Mouse (Mus musculus): ENCODE data around the gene Drd2. TPM values are rescaled to one million over a fixed set of nuclear protein-coding genes. Genes with fewer than 3 reads are reported as not detected.

Gene Drd2
- not detected in 2 replicates for polyA plus RNA-seq (2014; fragmentation: Nextera tagmentation; extraction: Ambion mirVana)

DNA sequence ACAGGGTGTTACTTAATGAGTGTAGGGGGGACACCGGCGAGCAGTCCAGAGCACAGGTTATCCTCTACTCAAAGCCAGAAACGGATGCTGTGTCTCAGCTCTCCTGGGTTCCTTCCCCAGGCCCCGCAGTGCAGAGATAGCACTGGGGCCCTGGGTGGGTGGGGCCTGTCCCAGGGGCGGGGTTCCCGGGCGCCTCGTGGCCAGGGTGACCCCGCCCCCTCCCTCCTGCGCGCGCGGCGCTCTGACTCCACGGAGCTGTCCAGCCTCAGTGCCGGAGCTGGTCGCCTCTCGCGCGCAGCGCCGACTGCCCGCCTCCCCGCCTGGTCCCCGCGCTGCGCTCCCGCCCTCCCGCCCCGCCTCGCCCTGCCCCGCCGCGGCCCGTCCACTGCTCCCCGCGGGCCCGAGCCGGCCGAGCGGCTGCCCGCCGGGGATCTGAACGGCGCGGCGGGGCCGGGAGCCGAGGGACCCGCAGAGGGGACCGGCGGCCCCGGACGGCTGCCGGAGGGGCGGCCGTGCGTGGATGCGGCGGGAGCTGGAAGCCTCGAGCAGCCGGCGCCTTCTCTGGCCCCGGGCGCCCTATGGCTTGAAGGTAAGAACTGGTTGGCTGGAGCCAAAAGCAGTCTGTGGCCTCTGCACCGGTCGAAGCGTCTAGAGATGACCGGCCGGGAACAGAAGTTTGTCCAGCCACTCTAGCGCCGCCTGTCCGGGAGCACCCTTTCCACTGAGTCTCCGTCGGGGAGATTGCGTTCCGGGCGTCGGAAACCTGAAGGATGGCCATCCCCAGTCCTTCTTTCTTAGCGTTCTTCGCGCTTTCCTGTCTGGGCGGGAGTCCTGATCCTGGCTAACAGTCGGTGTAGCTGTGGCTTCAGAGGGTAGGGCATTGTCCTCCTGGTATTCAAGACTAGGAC, at the start of gene Drd2:
Drd2 (plus strand) TSS at position 492 of the 908 bp plus-strand sequence.
- WGBS = 1% methylated on average over 83 of the region's 84 CpGs
- Histone ChIP-seq H3K27ac (ENCODE audit: low read depth, low read length) (no peak within 1 kb of the TSS), H3K27me3 (ENCODE audit: control insufficient read depth, insufficient read depth, low read length) (peaks cover 20% of the 10 kb centered on the region; the same call in 1 of the 2 replicates)

DNA sequence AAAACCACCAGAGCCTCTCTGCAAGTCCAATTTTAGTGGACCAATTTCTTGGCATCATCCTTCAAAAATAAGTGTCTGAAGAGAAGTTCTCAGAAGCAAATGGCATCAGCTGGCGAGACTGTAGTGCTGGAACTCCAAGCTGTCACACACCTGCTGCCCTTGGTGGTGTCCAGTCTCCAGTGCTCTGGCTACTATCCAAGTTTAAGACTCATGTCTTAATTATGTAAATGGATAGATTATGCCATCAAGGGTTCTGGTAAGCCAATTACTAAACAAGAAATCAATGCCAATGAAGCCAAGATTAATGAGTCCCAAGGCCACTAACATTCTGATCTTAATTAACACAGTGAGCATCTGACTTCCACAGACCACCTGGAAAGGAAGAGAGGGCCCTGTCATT, 45.3 kb upstream of the Drd2 start:
- Histone ChIP-seq H3K9me3 (ENCODE audit: control insufficient read depth, low read length) (no peaks in the 10 kb centered on the region), H3K4me1 (ENCODE audit: control insufficient read depth, insufficient read depth, low read length) (no peaks in the 10 kb centered on the region), H3K4me2 (replicated peaks; ENCODE audit: low read depth, low read length) (no peak overlapping the region), H3K27ac (ENCODE audit: low read depth, low read length) (no peak overlapping the region), H3K9ac (ENCODE audit: low read depth, low read length) (no peak overlapping the region), H3K27me3 (ENCODE audit: control insufficient read depth, insufficient read depth, low read length) (no peaks in the 10 kb centered on the region), H3K4me3 (ENCODE audit: low read length) (no peak overlapping the region), H3K36me3 (ENCODE audit: control insufficient read depth, insufficient read depth, low read length) (no peaks in the 10 kb centered on the region)
- no peak for ATAC-seq (ENCODE audit: low FRiP score, low TSS enrichment)
- WGBS = 67% methylated on average over 1 of the region's 1 CpGs

More for the DNA sequence above, at the start of gene Drd2:
- no peaks in the 10 kb centered on the region for H3K36me3 ChIP-seq (ENCODE audit: control insufficient read depth, insufficient read depth, low read length)
- H3K9me3 ChIP-seq (ENCODE audit: control insufficient read depth, low read length) = no peaks in the 10 kb centered on the region
- peaks cover 3% of the 10 kb centered on the region; the same call in 1 of the 2 replicates for H3K4me1 ChIP-seq (ENCODE audit: control insufficient read depth, insufficient read depth, low read length)
- H3K9ac ChIP-seq (ENCODE audit: low read depth, low read length) = no peak within 1 kb of the TSS
- peak within 1 kb of the TSS; percentile 27 for H3K4me3 ChIP-seq (ENCODE audit: low read length)
- H3K4me2 ChIP-seq (replicated peaks; ENCODE audit: low read depth, low read length) = peak within 1 kb of the TSS; percentile 56
- ATAC-seq (ENCODE audit: low FRiP score, low TSS enrichment) = peak; percentile 91

DNA sequence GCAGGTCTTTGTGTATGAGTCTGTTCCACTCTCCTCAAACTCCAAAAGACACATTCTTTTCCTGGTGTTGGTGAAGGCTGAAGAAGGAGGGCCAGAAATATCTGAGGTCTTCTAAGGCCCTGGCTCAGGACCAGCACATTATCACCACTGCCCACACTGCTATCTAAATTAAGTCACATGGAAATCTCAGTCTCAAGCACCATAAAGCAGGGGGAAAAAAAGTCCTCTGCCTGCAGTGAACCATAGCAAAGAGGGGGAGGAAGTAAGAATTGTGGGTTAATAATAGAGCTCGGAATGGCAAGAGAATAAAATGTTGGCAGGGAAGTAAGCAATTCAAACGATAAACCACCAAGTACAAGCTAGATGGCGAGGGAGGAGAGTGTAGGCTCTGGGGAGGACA, 32.9 kb upstream of the Drd2 start:
- no peak for ATAC-seq (ENCODE audit: low FRiP score, low TSS enrichment)
- Histone ChIP-seq H3K4me2 (replicated peaks; ENCODE audit: low read depth, low read length) (no peak overlapping the region), H3K9me3 (ENCODE audit: control insufficient read depth, low read length) (no peaks in the 10 kb centered on the region), H3K4me3 (ENCODE audit: low read length) (no peak overlapping the region), H3K36me3 (ENCODE audit: control insufficient read depth, insufficient read depth, low read length) (no peaks in the 10 kb centered on the region), H3K9ac (ENCODE audit: low read depth, low read length) (no peak overlapping the region), H3K27me3 (ENCODE audit: control insufficient read depth, insufficient read depth, low read length) (no peaks in the 10 kb centered on the region), H3K4me1 (ENCODE audit: control insufficient read depth, insufficient read depth, low read length) (no peaks in the 10 kb centered on the region), H3K27ac (ENCODE audit: low read depth, low read length) (no peak overlapping the region)
- 49% methylated on average over 3 of the region's 3 CpGs for WGBS

DNA sequence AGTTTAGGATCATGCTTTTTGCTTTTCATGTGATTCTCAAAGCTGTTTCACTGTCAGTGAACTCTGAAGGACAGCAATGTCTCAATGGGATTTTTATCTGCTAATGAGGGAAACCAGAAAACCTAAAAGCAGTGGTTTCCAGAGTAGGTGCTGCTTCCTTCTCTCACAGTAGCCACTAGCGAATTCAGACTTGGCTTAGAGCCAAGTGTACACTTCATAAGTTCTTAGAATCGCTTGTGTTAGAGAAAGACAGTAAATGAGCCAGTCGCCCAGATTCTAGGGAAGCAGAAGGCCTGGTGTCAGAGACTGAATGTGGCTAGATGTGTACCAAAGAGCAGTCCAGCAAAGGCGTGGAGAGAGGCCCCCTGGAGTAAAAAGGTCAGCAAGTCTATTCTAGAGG, 29.6 kb upstream of the Drd2 start:
- Histone ChIP-seq H3K4me2 (replicated peaks; ENCODE audit: low read depth, low read length) (no peak overlapping the region), H3K9ac (ENCODE audit: low read depth, low read length) (no peak overlapping the region), H3K36me3 (ENCODE audit: control insufficient read depth, insufficient read depth, low read length) (no peaks in the 10 kb centered on the region), H3K27me3 (ENCODE audit: control insufficient read depth, insufficient read depth, low read length) (no peaks in the 10 kb centered on the region), H3K27ac (ENCODE audit: low read depth, low read length) (no peak overlapping the region), H3K4me1 (ENCODE audit: control insufficient read depth, insufficient read depth, low read length) (no peaks in the 10 kb centered on the region), H3K4me3 (ENCODE audit: low read length) (no peak overlapping the region), H3K9me3 (ENCODE audit: control insufficient read depth, low read length) (no peaks in the 10 kb centered on the region)
- no peak for ATAC-seq (ENCODE audit: low FRiP score, low TSS enrichment)
- WGBS = 65% methylated on average over 4 of the region's 4 CpGs

DNA sequence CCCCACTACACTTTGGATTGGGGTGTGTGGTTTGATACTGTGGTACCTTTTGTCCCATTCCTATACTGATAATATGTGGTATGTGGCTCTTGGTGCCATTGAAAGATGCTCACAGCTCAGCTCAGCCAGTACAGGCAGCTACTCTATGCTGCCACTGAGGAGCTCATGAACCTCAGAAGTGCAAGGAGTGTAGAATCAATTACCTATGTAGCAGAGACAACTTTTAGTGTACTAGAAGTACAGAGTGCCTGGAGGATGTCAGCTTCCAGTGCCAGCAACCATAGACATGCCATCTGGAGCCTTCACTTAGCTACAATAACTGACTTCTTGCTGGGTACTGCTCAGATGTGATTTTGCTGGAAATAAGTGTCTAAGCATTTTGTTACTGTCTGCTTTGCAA, 21.8 kb upstream of the Drd2 start:
- no peak overlapping the region for H3K4me2 ChIP-seq (replicated peaks; ENCODE audit: low read depth, low read length)
- H3K27ac ChIP-seq (ENCODE audit: low read depth, low read length) = no peak overlapping the region
- no peak overlapping the region for H3K9ac ChIP-seq (ENCODE audit: low read depth, low read length)
- no peaks in the 10 kb centered on the region for H3K27me3 ChIP-seq (ENCODE audit: control insufficient read depth, insufficient read depth, low read length)
- H3K36me3 ChIP-seq (ENCODE audit: control insufficient read depth, insufficient read depth, low read length) = no peaks in the 10 kb centered on the region
- no peaks in the 10 kb centered on the region for H3K9me3 ChIP-seq (ENCODE audit: control insufficient read depth, low read length)
- no peak for ATAC-seq (ENCODE audit: low FRiP score, low TSS enrichment)
- no peak overlapping the region for H3K4me3 ChIP-seq (ENCODE audit: low read length)
- no peaks in the 10 kb centered on the region for H3K4me1 ChIP-seq (ENCODE audit: control insufficient read depth, insufficient read depth, low read length)

DNA sequence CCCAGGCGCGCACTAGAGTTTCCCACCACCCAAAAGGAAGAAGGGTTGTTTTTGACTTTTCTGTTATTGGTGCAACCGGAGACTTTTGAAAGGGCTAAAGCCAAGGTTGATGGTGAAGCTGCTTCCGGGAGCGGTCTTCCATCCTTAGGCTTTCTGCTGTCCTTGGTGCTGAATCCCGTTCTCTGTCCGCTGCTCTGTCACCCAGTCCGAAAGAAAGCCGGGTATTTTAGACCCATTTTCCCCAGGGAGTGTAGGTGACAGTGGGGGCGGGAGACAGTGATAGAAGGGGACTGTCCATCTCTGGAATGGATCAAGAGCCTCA, 578 bp downstream of the Drd2 start:
- Histone ChIP-seq H3K9me3 (ENCODE audit: control insufficient read depth, low read length) (no peaks in the 10 kb centered on the region), H3K4me1 (ENCODE audit: control insufficient read depth, insufficient read depth, low read length) (peaks cover 3% of the 10 kb centered on the region; the same call in 1 of the 2 replicates), H3K4me2 (replicated peaks; ENCODE audit: low read depth, low read length) (peak overlapping the region; percentile 56; the same call in 1 of the 2 replicates), H3K9ac (ENCODE audit: low read depth, low read length) (no peak overlapping the region), H3K27me3 (ENCODE audit: control insufficient read depth, insufficient read depth, low read length) (peaks cover 20% of the 10 kb centered on the region; the same call in 1 of the 2 replicates), H3K4me3 (ENCODE audit: low read length) (peak overlapping the region; percentile 27), H3K36me3 (ENCODE audit: control insufficient read depth, insufficient read depth, low read length) (no peaks in the 10 kb centered on the region), H3K27ac (ENCODE audit: low read depth, low read length) (no peak overlapping the region)
- ATAC-seq (ENCODE audit: low FRiP score, low TSS enrichment) = no peak
- WGBS = 1% methylated on average over 10 of the region's 10 CpGs

DNA sequence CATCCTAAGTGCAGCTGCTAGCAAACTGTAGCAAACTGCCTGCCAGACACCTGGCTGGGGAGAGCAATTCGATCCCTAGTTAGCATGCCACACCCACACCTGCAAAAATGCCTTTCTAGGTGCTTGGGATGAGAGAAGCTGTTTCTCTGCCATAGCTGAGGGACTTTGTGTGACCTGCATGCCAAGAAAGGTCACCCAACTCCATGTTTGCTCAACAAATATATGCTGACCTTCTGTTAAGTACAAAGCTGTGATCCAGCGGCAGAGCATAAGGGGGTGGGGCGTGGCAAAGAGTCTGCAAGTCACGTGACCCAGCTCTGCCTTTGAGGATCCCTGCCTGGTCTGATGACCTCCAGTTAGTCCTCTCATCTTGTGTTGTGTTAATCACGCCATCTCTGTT, 25.3 kb downstream of the Drd2 start:
- Histone ChIP-seq H3K36me3 (ENCODE audit: control insufficient read depth, insufficient read depth, low read length) (no peaks in the 10 kb centered on the region), H3K27me3 (ENCODE audit: control insufficient read depth, insufficient read depth, low read length) (no peaks in the 10 kb centered on the region), H3K27ac (ENCODE audit: low read depth, low read length) (no peak overlapping the region), H3K4me2 (replicated peaks; ENCODE audit: low read depth, low read length) (no peak overlapping the region), H3K4me1 (ENCODE audit: control insufficient read depth, insufficient read depth, low read length) (no peaks in the 10 kb centered on the region), H3K9me3 (ENCODE audit: control insufficient read depth, low read length) (no peaks in the 10 kb centered on the region), H3K9ac (ENCODE audit: low read depth, low read length) (no peak overlapping the region), H3K4me3 (ENCODE audit: low read length) (no peak overlapping the region)
- WGBS = 3% methylated on average over 5 of the region's 5 CpGs
- 0 out of 2 replicates have a peak, but pooled peaks have one; percentile 46 for ATAC-seq (ENCODE audit: low FRiP score, low TSS enrichment)

DNA sequence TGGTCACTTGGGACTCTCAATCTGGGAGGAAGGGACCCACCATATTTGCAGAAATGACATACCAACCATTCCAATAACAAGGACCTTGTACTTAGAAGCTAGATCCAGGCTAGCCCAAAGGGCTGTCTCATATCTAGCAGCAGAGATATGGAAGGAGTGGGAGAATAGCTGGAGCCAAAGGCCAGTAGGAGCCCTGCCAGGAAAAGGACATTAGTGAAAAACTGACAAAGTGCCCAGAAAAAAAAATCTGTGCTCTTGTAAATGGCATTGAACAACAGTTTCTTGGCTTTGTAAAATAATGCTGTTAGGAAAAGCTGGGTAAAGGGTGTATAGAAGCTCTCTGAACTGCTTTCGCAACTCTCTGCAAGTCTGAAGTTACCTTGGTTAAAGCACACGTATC, 33.5 kb downstream of the Drd2 start:
- H3K27ac ChIP-seq (ENCODE audit: low read depth, low read length) = no peak overlapping the region
- 91% methylated on average over 2 of the region's 2 CpGs for WGBS
- no peaks in the 10 kb centered on the region for H3K4me1 ChIP-seq (ENCODE audit: control insufficient read depth, insufficient read depth, low read length)

DNA sequence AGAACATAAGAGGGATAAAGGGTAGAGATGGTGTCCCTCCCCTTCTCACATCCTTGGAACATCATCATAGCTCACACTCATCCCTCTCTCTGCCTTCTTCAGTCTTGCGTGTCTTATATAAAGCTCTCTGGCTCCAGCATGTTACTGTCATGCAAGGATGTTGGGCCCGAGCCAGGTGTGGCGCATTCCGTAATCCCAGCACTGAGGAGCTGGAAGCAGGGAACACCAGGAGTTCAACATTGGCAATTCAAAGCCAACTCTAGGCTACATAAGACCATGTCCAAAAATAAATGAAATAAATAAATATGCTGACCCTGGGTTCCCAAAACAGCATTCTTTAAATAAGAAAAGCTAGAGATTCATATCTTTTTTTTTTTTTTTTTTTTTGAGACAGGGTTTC, 39.5 kb downstream of the Drd2 start:
- Histone ChIP-seq H3K27ac (ENCODE audit: low read depth, low read length) (no peak overlapping the region), H3K36me3 (ENCODE audit: control insufficient read depth, insufficient read depth, low read length) (no peaks in the 10 kb centered on the region), H3K27me3 (ENCODE audit: control insufficient read depth, insufficient read depth, low read length) (no peaks in the 10 kb centered on the region), H3K4me3 (ENCODE audit: low read length) (no peak overlapping the region), H3K9me3 (ENCODE audit: control insufficient read depth, low read length) (no peaks in the 10 kb centered on the region), H3K4me1 (ENCODE audit: control insufficient read depth, insufficient read depth, low read length) (no peaks in the 10 kb centered on the region), H3K9ac (ENCODE audit: low read depth, low read length) (no peak overlapping the region), H3K4me2 (replicated peaks; ENCODE audit: low read depth, low read length) (no peak overlapping the region)
- ATAC-seq (ENCODE audit: low FRiP score, low TSS enrichment) = no peak
- 93% methylated on average over 4 of the region's 4 CpGs for WGBS

More for the DNA sequence above, 33.5 kb downstream of the Drd2 start:
- no peak for ATAC-seq (ENCODE audit: low FRiP score, low TSS enrichment)
- H3K9me3 ChIP-seq (ENCODE audit: control insufficient read depth, low read length) = no peaks in the 10 kb centered on the region
- H3K27me3 ChIP-seq (ENCODE audit: control insufficient read depth, insufficient read depth, low read length) = no peaks in the 10 kb centered on the region
- H3K36me3 ChIP-seq (ENCODE audit: control insufficient read depth, insufficient read depth, low read length) = no peaks in the 10 kb centered on the region
- H3K9ac ChIP-seq (ENCODE audit: low read depth, low read length) = no peak overlapping the region
- H3K4me3 ChIP-seq (ENCODE audit: low read length) = no peak overlapping the region
- no peak overlapping the region for H3K4me2 ChIP-seq (replicated peaks; ENCODE audit: low read depth, low read length)
